Mouse (Mus musculus) kidney, adult 2 months (tissue): Measurements from ENCODE around the gene Acox2. TPM values are rescaled to one million over a fixed set of nuclear protein-coding genes. Genes with fewer than 3 reads are reported as not detected.
A peak's percentile ranks its signal among the peaks of the same experiment; 100 is the strongest.

ENCODE experiments used
- DNase-seq: peaks from one replicate; pipeline ENCODE4 v3.0.0; 2021
- H3K27ac ChIP-seq: fragments of 200-500 bp; 2 replicates; pipeline ENCODE4 v1.5.1; 2012; ENCODE audit warnings: low read depth, low read length, control low read depth, inconsistent platforms; ENCODE audit not compliant: insufficient read depth
- H3K27me3 ChIP-seq: fragments of 200-500 bp; replicated peaks from 2 replicates; pipeline ENCODE4 v1.6.1; 2012; ENCODE audit warnings: mild to moderate bottlenecking, moderate library complexity, low read length, inconsistent platforms; ENCODE audit not compliant: control insufficient read depth, insufficient read depth
- H3K36me3 ChIP-seq: fragments of 200-500 bp; 2 replicates; pipeline ENCODE4 v1.6.1; 2012; ENCODE audit warnings: mild to moderate bottlenecking, moderate library complexity, low read length, inconsistent platforms; ENCODE audit not compliant: control insufficient read depth, insufficient read depth
- H3K4me1 ChIP-seq: fragments of 200-500 bp; 2 replicates; pipeline ENCODE4 v1.6.1; 2011; ENCODE audit warnings: low read length; ENCODE audit not compliant: control insufficient read depth, insufficient read depth
- H3K4me3 ChIP-seq: fragments of 200-500 bp; 2 replicates; pipeline ENCODE4 v1.5.1; 2011; ENCODE audit warnings: mild to moderate bottlenecking, low read depth, low read length, control low read depth; ENCODE audit not compliant: insufficient read depth
- CTCF ChIP-seq: fragments of 200-500 bp; conservative IDR thresholded peaks from 2 replicates; pipeline ENCODE4 v1.5.1; 2011; ENCODE audit warnings: low read depth, mild to moderate bottlenecking, control low read depth, low read length, moderate library complexity, mixed read lengths; ENCODE audit not compliant: insufficient read depth, insufficient read length
- POLR2A ChIP-seq: fragments of 200-500 bp; IDR thresholded peaks from one replicate; pipeline ENCODE4 v1.6.1; 2011; ENCODE audit warnings: low read depth, low read length, control low read depth
- WGBS: fragments of 180-500 bp; shearing (Covaris S2); methylation state at CpG from one replicate; pipeline ENCODE4 v1.1.7; 2018; 5-methylcytosine and 5-hydroxymethylcytosine counted together
- polyA plus RNA-seq: library from polyadenylated mRNA; depleted of rRNA; stranded (reverse); fragments of >200 nt; gene quantifications from 2 replicates; pipeline ENCODE4 v1.2.3, GENCODE M21; 2012; rRNA removed

Acox2 gene
- polyA plus RNA-seq = 190 and 252 TPM in 2 replicates

- 61% methylated on average over 3 of the region's 3 CpGs for WGBS
- TF ChIP-seq CTCF (no peak), POLR2A (no peak)
- H3K27ac ChIP-seq = peak within 1 kb of the TSS; percentile 86
- DNase-seq = peak; percentile 89
- peak within 1 kb of the TSS; percentile 38 for H3K4me3 ChIP-seq
- H3K27me3 ChIP-seq = no peaks in the 10 kb centered on the region
- no peaks in the 10 kb centered on the region for H3K36me3 ChIP-seq
- H3K4me1 ChIP-seq = peaks cover 18% of the 10 kb centered on the region
Measured at GRCm38 (mm10) chr14:8259166-8259565, at the start of gene Acox2. TSS of gene Acox2 (minus strand) at chr14:8259353.

GRCm38 (mm10) chr14:8308650-8309049, 49.5 kb upstream of the Acox2 start:
- 88% methylated on average over 3 of the region's 3 CpGs for WGBS
- no peaks in the 10 kb centered on the region for H3K36me3 ChIP-seq
- H3K4me3 ChIP-seq = no peak overlapping the region
- TF ChIP-seq CTCF (peak; percentile 49), POLR2A (no peak)
- H3K27me3 ChIP-seq = no peaks in the 10 kb centered on the region
- H3K27ac ChIP-seq = peak overlapping the region; percentile 41; the same call in 1 of the 2 replicates
- peaks cover 13% of the 10 kb centered on the region; the same call in 1 of the 2 replicates for H3K4me1 ChIP-seq
- DNase-seq = peak; percentile 24

- DNase-seq = no peak
Measured at GRCm38 (mm10) chr14:8306884-8307283, 47.7 kb upstream of the Acox2 start.

GRCm38 (mm10) chr14:8305014-8305413, 45.9 kb upstream of the Acox2 start:
- 60% methylated on average over 3 of the region's 3 CpGs for WGBS
- peak overlapping the region; percentile 70 for H3K27ac ChIP-seq
- H3K36me3 ChIP-seq = no peaks in the 10 kb centered on the region
- TF ChIP-seq POLR2A (no peak), CTCF (no peak)
- H3K4me3 ChIP-seq = no peak overlapping the region
- H3K27me3 ChIP-seq = no peaks in the 10 kb centered on the region
- no peak for DNase-seq
- peaks cover 14% of the 10 kb centered on the region for H3K4me1 ChIP-seq

More at GRCm38 (mm10) chr14:8306884-8307283, 47.7 kb upstream of the Acox2 start:
- Histone ChIP-seq H3K36me3 (no peaks in the 10 kb centered on the region), H3K27ac (no peak overlapping the region), H3K27me3 (no peaks in the 10 kb centered on the region), H3K4me1 (peaks cover 18% of the 10 kb centered on the region), H3K4me3 (no peak overlapping the region)
- no peak for TF ChIP-seq CTCF
- no peak for TF ChIP-seq POLR2A
- 71% methylated on average over 6 of the region's 6 CpGs for WGBS

- H3K4me1 ChIP-seq = peaks cover 14% of the 10 kb centered on the region
- H3K27me3 ChIP-seq = no peaks in the 10 kb centered on the region
- peak overlapping the region; percentile 40; the same call in 1 of the 2 replicates for H3K27ac ChIP-seq
- no peak overlapping the region for H3K4me3 ChIP-seq
- no peaks in the 10 kb centered on the region for H3K36me3 ChIP-seq
- peak; percentile 64 for DNase-seq
- TF ChIP-seq CTCF = no peak
- no peak for TF ChIP-seq POLR2A
Measured at GRCm38 (mm10) chr14:8304082-8304481, 44.9 kb upstream of the Acox2 start.

GRCm38 (mm10) chr14:8302687-8303086, 43.5 kb upstream of the Acox2 start:
- Histone ChIP-seq H3K4me3 (no peak overlapping the region), H3K27me3 (no peaks in the 10 kb centered on the region), H3K4me1 (peaks cover 14% of the 10 kb centered on the region), H3K36me3 (no peaks in the 10 kb centered on the region), H3K27ac (peak overlapping the region; percentile 57)
- no peak for TF ChIP-seq POLR2A
- no peak for TF ChIP-seq CTCF
- DNase-seq = no peak
- WGBS = 26% methylated on average over 10 of the region's 10 CpGs

GRCm38 (mm10) chr14:8300281-8300680, 41.1 kb upstream of the Acox2 start:
- TF ChIP-seq CTCF (peak; percentile 75), POLR2A (no peak)
- peak; percentile 72 for DNase-seq
- no peaks in the 10 kb centered on the region for H3K27me3 ChIP-seq
- H3K27ac ChIP-seq = no peak overlapping the region
- no peak overlapping the region for H3K4me3 ChIP-seq
- H3K4me1 ChIP-seq = peaks cover 10% of the 10 kb centered on the region
- no peaks in the 10 kb centered on the region for H3K36me3 ChIP-seq
- 25% methylated on average over 8 of the region's 8 CpGs for WGBS
